Mouse (Mus musculus) intestine, embryonic 16.5 days (tissue): Measurements from ENCODE around the gene Fscn2. TPM values are rescaled to one million over a fixed set of nuclear protein-coding genes. Genes with fewer than 3 reads are reported as not detected.

Experiments used
- ATAC-seq: fragments of 200-750 bp; cut with Nextera tagmentation; 2 replicates; pipeline ENCODE4 v1.8.0; 2017; ENCODE audit warnings: moderate TSS enrichment, moderate library complexity
- H3K27ac ChIP-seq: fragments of 300-500 bp; sonication (generic); 2 replicates; pipeline ENCODE4 v1.5.1; 2014; ENCODE audit warnings: mild to moderate bottlenecking, low read length
- H3K27me3 ChIP-seq: fragments of 300-500 bp; sonication (generic); replicated peaks from 2 replicates; pipeline ENCODE4 v1.6.1; 2014; ENCODE audit warnings: low read length, control low read depth, mixed read lengths; ENCODE audit not compliant: control insufficient read depth, insufficient read depth
- H3K36me3 ChIP-seq: fragments of 300-500 bp; sonication (generic); 2 replicates; pipeline ENCODE4 v1.6.1; 2014; ENCODE audit warnings: low read length, control low read depth; ENCODE audit not compliant: control insufficient read depth, insufficient read depth
- H3K4me1 ChIP-seq: fragments of 300-500 bp; sonication (generic); 2 replicates; pipeline ENCODE4 v1.6.1; 2014; ENCODE audit warnings: low read length, control low read depth, mixed read lengths; ENCODE audit not compliant: control insufficient read depth, insufficient read depth
- H3K4me2 ChIP-seq: fragments of 300-500 bp; sonication (generic); 2 replicates; pipeline ENCODE4 v1.6.1; 2014; ENCODE audit warnings: low read depth, low read length, control low read depth
- H3K4me3 ChIP-seq: fragments of 300-500 bp; sonication (generic); 2 replicates; pipeline ENCODE4 v1.5.1; 2014; ENCODE audit warnings: mild to moderate bottlenecking, low read length
- H3K9ac ChIP-seq: fragments of 300-500 bp; sonication (generic); 2 replicates; pipeline ENCODE4 v1.6.1; 2014; ENCODE audit warnings: low read depth, low read length
- H3K9me3 ChIP-seq: fragments of 300-500 bp; sonication (generic); 2 replicates; pipeline ENCODE4 v1.6.1; 2016; ENCODE audit warnings: low read length, control low read depth; ENCODE audit not compliant: control insufficient read depth
- WGBS: fragments of 180-500 bp; shearing (Covaris S2); extraction: QIAGEN DNeasy Blood & Tissue Kit; methylation state at CpG from one replicate; pipeline ENCODE4 v1.1.7; 2014; 5-methylcytosine and 5-hydroxymethylcytosine counted together
- polyA plus RNA-seq: library from polyadenylated mRNA; unstranded; fragments of >200 nt; fragmentation: Nextera tagmentation; extraction: Ambion mirVana; gene quantifications from 2 replicates; pipeline ENCODE4 v1.2.1, GENCODE M21; 2015

The Fscn2 gene
- polyA plus RNA-seq, 1 experiment from 2014 or later = 0.55 TPM

DNA sequence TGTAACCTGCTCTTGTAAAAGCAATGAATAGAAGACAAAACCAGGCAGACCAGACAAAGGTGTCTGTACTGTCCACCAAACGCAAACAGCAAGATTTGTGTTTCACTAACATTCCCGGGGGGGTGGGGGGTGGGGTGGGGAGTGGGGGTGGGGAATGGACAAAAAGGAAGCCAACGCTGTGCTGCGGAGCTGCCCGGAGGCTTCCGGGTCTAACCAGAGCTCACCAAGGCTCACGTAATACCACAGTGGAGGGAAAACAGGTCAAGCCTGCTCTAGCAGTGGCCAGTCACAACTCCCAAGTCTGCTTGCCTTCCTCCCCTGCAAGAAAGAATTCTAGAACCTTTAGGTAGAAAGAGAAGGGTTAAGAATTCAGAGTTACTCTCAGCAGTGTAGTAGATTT, 43.9 kb upstream of the Fscn2 start:
- peak overlapping the region; percentile 91; the same call in 1 of the 2 replicates for H3K9ac ChIP-seq
- peak overlapping the region; percentile 100 for H3K27ac ChIP-seq
- 49% methylated on average over 7 of the region's 7 CpGs for WGBS
- H3K4me2 ChIP-seq = peak overlapping the region; percentile 98
- H3K4me1 ChIP-seq = peaks cover 17% of the 10 kb centered on the region
- H3K27me3 ChIP-seq = no peaks in the 10 kb centered on the region
- H3K9me3 ChIP-seq = no peaks in the 10 kb centered on the region
- no peak for ATAC-seq
- H3K36me3 ChIP-seq = no peaks in the 10 kb centered on the region
- no peak overlapping the region for H3K4me3 ChIP-seq

DNA sequence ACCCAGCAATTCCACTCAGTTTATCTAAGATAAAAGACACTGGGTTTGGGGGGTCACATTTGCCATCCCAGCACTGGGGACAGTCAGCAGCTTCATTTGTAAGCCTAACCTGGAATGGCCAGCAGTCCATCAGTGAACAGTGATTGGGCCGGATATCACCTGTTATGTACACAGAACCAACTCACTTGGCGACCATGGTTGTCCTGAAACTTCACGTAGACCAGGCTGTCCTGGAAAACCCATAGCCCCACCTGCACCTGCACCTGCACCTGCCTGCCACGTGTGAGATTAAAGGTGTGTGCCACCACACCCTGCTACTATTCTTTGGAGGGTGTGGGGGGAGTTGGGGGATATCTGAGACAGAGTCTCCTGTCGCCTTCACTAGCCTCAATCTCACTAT, 42.0 kb upstream of the Fscn2 start:
- H3K27ac ChIP-seq = no peak overlapping the region
- H3K4me1 ChIP-seq = peaks cover 17% of the 10 kb centered on the region
- no peaks in the 10 kb centered on the region for H3K27me3 ChIP-seq
- WGBS = 84% methylated on average over 5 of the region's 5 CpGs
- no peak overlapping the region for H3K9ac ChIP-seq
- H3K4me3 ChIP-seq = no peak overlapping the region
- H3K36me3 ChIP-seq = no peaks in the 10 kb centered on the region
- no peak for ATAC-seq
- H3K4me2 ChIP-seq = no peak overlapping the region
- H3K9me3 ChIP-seq = no peaks in the 10 kb centered on the region

DNA sequence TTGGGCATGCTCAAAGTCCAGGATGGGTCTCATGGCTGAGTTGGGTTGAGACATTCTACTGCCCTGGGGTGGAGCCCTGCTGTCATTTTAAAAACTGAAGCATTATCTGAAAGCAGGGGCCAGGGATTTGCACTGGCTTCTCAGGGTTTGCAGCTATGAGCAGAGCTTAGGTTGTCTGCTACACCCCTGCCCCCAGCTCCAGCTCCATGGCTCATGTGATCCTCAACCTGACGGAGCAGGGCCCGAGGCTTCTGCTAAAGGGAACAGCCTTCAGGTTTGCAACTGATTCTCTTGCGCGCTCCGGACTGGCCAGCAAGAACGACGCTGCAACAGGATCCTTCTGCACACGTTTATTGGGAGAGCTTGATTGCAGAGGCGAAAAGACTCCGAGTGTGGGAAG, 41.2 kb upstream of the Fscn2 start:
- H3K4me3 ChIP-seq = no peak overlapping the region
- no peak for ATAC-seq
- 95% methylated on average over 10 of the region's 10 CpGs for WGBS
- H3K9me3 ChIP-seq = no peaks in the 10 kb centered on the region
- H3K27ac ChIP-seq = no peak overlapping the region
- no peaks in the 10 kb centered on the region for H3K27me3 ChIP-seq
- no peaks in the 10 kb centered on the region for H3K36me3 ChIP-seq
- no peak overlapping the region for H3K4me2 ChIP-seq
- H3K4me1 ChIP-seq = peaks cover 12% of the 10 kb centered on the region
- no peak overlapping the region for H3K9ac ChIP-seq

DNA sequence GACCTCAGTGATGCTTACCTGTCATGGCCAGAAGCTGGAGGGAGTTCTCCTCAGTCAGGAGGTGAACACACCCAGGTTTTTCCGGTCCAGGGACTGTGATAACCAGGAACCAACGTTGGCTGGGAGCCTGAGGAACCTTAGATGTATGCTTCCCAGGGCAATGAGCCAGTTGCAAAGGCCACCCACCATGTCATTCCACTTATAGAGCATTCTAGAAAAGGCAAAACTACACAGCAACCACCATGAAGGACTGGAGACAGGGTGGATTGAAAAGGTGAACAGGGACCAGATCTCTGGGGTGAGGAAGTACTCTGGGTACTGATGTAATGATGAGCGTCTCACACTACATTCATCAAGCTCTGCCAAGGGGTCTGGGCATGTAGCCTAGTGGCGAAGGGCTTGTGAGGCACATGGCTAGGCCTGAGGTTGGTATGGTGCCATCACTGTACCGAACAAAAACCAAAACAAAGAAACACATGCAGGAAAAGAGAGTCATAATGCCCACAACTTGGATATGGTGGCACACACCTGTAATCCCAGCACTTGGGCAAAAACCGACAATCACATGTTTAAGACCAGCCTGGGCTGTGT, 25.8 kb upstream of the Fscn2 start:
- WGBS = 75% methylated on average over 6 of the region's 6 CpGs
- no peak overlapping the region for H3K27ac ChIP-seq
- no peak overlapping the region for H3K9ac ChIP-seq
- H3K4me2 ChIP-seq = no peak overlapping the region
- peaks cover 5% of the 10 kb centered on the region for H3K4me1 ChIP-seq
- no peaks in the 10 kb centered on the region for H3K9me3 ChIP-seq
- ATAC-seq = no peak
- H3K27me3 ChIP-seq = no peaks in the 10 kb centered on the region
- no peak overlapping the region for H3K4me3 ChIP-seq
- no peaks in the 10 kb centered on the region for H3K36me3 ChIP-seq

DNA sequence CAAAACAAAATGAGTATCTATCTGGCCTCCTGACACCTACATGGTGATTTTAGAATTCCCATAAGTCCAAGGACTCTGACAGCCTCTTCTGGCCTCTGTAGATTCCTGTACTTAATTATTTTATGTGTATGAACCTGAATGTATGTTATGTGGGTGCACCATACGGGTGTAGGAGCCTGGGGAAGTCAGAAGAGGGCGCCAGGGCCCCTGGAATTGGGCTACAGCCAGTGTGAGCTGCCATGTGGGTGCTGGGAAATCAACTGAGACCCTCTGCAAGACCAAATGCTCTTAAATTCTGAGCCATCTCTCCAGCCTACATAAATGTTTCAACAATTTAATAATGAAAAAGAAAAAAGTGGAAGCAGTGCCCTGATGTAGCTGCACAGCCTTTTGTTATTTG, 23.9 kb upstream of the Fscn2 start:
- Histone ChIP-seq H3K4me2 (no peak overlapping the region), H3K36me3 (no peaks in the 10 kb centered on the region), H3K9ac (no peak overlapping the region), H3K9me3 (no peaks in the 10 kb centered on the region), H3K4me3 (no peak overlapping the region), H3K27me3 (no peaks in the 10 kb centered on the region), H3K4me1 (peaks cover 5% of the 10 kb centered on the region), H3K27ac (no peak overlapping the region)
- no peak for ATAC-seq
- WGBS = 40% methylated on average over 2 of the region's 2 CpGs

DNA sequence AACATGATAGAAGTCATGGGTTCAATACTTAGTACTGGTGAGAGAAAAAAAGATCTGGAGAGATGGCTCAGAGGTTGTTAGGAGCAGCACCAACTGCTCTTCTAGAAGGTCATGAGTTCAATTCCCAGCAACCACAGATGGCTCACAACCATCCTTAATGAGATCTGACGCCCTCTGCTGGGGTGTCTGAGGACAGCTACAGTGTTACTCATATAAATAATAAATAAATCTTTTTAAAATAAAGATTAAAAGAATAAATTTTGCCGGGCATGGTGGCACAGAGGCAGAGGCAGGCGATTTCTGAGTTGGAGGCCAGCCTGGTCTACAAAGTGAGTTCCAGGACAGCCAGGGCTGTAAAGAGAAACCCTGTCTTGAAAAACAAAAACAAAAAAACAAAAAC, 22.5 kb upstream of the Fscn2 start:
- no peak for ATAC-seq
- no peak overlapping the region for H3K27ac ChIP-seq
- no peaks in the 10 kb centered on the region for H3K27me3 ChIP-seq
- H3K4me2 ChIP-seq = no peak overlapping the region
- H3K36me3 ChIP-seq = no peaks in the 10 kb centered on the region
- 76% methylated on average over 3 of the region's 3 CpGs for WGBS
- H3K9me3 ChIP-seq = no peaks in the 10 kb centered on the region
- no peak overlapping the region for H3K9ac ChIP-seq
- H3K4me3 ChIP-seq = no peak overlapping the region
- H3K4me1 ChIP-seq = peaks cover 5% of the 10 kb centered on the region

DNA sequence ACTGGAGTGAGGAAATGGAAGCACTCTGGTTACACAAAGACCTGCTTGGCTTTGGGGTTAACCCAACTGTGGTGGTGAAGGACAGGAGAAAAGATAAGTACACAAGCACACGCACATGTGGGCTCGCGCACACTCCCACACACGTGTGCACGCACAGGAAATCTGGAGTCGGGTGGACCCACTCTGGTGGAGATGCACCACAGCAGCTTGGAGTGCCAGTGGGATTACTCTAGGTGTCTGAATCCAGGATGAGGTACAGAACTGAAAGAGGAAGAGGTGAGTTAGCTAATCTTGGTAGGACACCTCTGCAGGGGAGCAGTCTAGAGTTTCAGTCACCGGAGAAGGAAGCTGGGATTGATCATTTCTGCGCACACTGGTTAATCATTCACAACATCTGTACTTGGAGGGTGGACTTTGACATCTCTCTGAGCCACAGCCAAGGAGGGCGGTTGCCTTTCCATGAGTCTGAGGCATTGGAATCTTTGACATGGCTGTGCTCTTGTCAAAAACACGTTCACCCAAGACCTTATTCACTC, 21.3 kb upstream of the Fscn2 start:
- H3K4me1 ChIP-seq = peaks cover 10% of the 10 kb centered on the region
- H3K4me2 ChIP-seq = peak overlapping the region; percentile 48
- H3K9ac ChIP-seq = peak overlapping the region; percentile 55
- H3K9me3 ChIP-seq = no peaks in the 10 kb centered on the region
- H3K27ac ChIP-seq = peak overlapping the region; percentile 97
- peak overlapping the region; percentile 22 for H3K4me3 ChIP-seq
- 52% methylated on average over 10 of the region's 10 CpGs for WGBS
- H3K36me3 ChIP-seq = no peaks in the 10 kb centered on the region
- no peaks in the 10 kb centered on the region for H3K27me3 ChIP-seq
- peak; percentile 91 for ATAC-seq

DNA sequence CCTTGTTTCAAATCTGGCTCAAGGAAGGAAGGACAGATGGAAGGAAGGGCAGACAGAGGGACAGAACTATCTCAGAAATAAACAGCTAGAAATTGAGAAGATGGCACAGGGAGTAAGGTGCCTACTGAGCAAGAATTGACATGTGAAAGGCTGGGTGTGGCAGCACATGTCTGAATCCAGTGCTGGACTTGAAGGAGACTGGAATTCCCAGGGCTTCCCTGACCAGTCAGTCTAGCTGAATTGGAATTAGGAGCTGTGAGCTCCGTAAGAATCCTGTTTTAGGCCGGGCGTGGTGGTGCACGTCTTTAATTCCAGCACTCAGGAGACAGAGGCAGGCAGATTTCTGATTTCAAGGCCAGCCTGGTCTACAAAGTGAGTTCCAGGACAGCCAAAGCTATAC, 19.7 kb upstream of the Fscn2 start:
- Histone ChIP-seq H3K27me3 (no peaks in the 10 kb centered on the region), H3K36me3 (no peaks in the 10 kb centered on the region), H3K4me2 (no peak overlapping the region), H3K27ac (no peak overlapping the region), H3K9me3 (no peaks in the 10 kb centered on the region), H3K4me3 (no peak overlapping the region), H3K9ac (no peak overlapping the region), H3K4me1 (peaks cover 13% of the 10 kb centered on the region)
- no peak for ATAC-seq
- 94% methylated on average over 4 of the region's 4 CpGs for WGBS

DNA sequence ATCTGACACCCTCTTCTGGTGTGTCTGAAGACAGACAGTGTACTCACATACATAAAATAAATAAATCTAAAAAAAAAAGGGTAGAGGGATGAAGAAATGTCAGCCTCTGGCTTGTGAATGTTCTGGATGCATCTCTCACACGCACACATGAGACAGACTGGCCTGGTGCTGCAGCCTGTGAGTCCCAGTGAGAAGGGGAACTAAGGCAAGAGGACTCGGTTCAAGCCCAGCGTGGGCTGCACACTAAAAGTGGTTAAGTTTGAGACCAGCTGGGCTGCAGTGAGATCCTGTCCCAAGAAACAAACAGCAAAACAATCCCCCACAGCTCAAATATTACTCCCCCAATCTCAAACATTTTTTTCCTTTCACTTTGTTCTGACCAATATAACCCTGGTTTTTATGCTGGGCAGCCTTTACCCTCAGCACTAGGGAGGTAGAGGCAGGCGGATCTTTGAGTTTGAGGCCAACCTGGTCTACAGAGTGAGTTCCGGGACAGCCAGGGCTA, 18.6 kb upstream of the Fscn2 start:
- 91% methylated on average over 5 of the region's 5 CpGs for WGBS

More for the DNA sequence above, 18.6 kb upstream of the Fscn2 start:
- no peak for ATAC-seq
- H3K4me3 ChIP-seq = no peak overlapping the region
- H3K9ac ChIP-seq = no peak overlapping the region
- peaks cover 13% of the 10 kb centered on the region for H3K4me1 ChIP-seq
- no peak overlapping the region for H3K4me2 ChIP-seq
- no peaks in the 10 kb centered on the region for H3K27me3 ChIP-seq
- no peaks in the 10 kb centered on the region for H3K9me3 ChIP-seq
- no peak overlapping the region for H3K27ac ChIP-seq
- no peaks in the 10 kb centered on the region for H3K36me3 ChIP-seq
